Mouse (Mus musculus): ENCODE measurements around the gene Vmn1r116. TPM values are rescaled to one million over a fixed set of nuclear protein-coding genes. Genes with fewer than 3 reads are reported as not detected.
"Not testable (repeated sequence)": the region's sequence is repeated elsewhere in the genome, so short reads cannot be mapped to it uniquely, and the experiment has no call there.

Vmn1r116 gene
- polyA plus RNA-seq (2016; fragmentation: Nextera tagmentation; extraction: Ambion mirVana), result not detected in 2 replicates

- WGBS, result 52% methylated on average over 3 of the region's 3 CpGs
- H3K4me3 ChIP-seq; H3K4me1 ChIP-seq; H3K36me3 ChIP-seq; H3K27me3 ChIP-seq (ENCODE audit: insufficient read depth, poor library complexity, severe bottlenecking); H3K9me3 ChIP-seq; H3K27ac ChIP-seq; DNase-seq (ENCODE audit: low spot score): not testable (repeated sequence)
Observed at GRCm38 (mm10) chr7:20871956-20872355, at the start of gene Vmn1r116. Vmn1r116 (plus strand) TSS chr7:20872256.

GRCm38 (mm10) chr7:20844885-20845284, 27.2 kb upstream of the Vmn1r116 start, which contains the start of gene Vmn1r115:
Vmn1r115 (minus strand) TSS chr7:20844985.
- not testable (repeated sequence) for H3K27me3 ChIP-seq (ENCODE audit: insufficient read depth, poor library complexity, severe bottlenecking); H3K4me1 ChIP-seq; DNase-seq (ENCODE audit: low spot score); H3K4me3 ChIP-seq; H3K36me3 ChIP-seq; H3K9me3 ChIP-seq; H3K27ac ChIP-seq
- WGBS, result 92% methylated on average over 1 of the region's 3 CpGs

- no CpG with 5 or more reads among the region's 2 CpGs for WGBS
- H3K27ac ChIP-seq; H3K36me3 ChIP-seq; H3K9me3 ChIP-seq; DNase-seq (ENCODE audit: low spot score); H3K4me3 ChIP-seq; H3K27me3 ChIP-seq (ENCODE audit: insufficient read depth, poor library complexity, severe bottlenecking); H3K4me1 ChIP-seq: not testable (repeated sequence)
Observed at GRCm38 (mm10) chr7:20884021-20884420, 12.0 kb downstream of the Vmn1r116 start, which contains the start of gene Vmn1r117. Vmn1r117 (minus strand) TSS chr7:20884121.

- H3K4me1 ChIP-seq; DNase-seq (ENCODE audit: low spot score); H3K36me3 ChIP-seq; H3K27ac ChIP-seq; H3K4me3 ChIP-seq; H3K9me3 ChIP-seq; H3K27me3 ChIP-seq (ENCODE audit: insufficient read depth, poor library complexity, severe bottlenecking): not testable (repeated sequence)
- no CpG with 5 or more reads among the region's 2 CpGs for WGBS
Observed at GRCm38 (mm10) chr7:20912247-20912646, 40.2 kb downstream of the Vmn1r116 start, which contains the start of gene Vmn1r118. Vmn1r118 (minus strand) TSS chr7:20912347.

Other genes starting within 250 kb of the Vmn1r116 start
- not detected in 2 replicates for gene Vmn1r107, start 203.3 kb upstream of the Vmn1r116 start, polyA plus RNA-seq (2016; fragmentation: Nextera tagmentation; extraction: Ambion mirVana)
- not detected in 2 replicates for gene Vmn1r111, start 169.0 kb upstream of the Vmn1r116 start, polyA plus RNA-seq (2016; fragmentation: Nextera tagmentation; extraction: Ambion mirVana)
- not detected in 2 replicates for gene Gm10668, start 141.6 kb upstream of the Vmn1r116 start, polyA plus RNA-seq (2016; fragmentation: Nextera tagmentation; extraction: Ambion mirVana)
- gene Vmn1r112, start 101.1 kb upstream of the Vmn1r116 start, polyA plus RNA-seq (2016; fragmentation: Nextera tagmentation; extraction: Ambion mirVana), result not detected in 2 replicates
- not detected in 2 replicates for gene Vmn1r113, start 85.0 kb upstream of the Vmn1r116 start, polyA plus RNA-seq (2016; fragmentation: Nextera tagmentation; extraction: Ambion mirVana)
- gene Vmn1r114, start 60.1 kb upstream of the Vmn1r116 start, polyA plus RNA-seq (2016; fragmentation: Nextera tagmentation; extraction: Ambion mirVana), result not detected in 2 replicates
- gene Vmn1r115, start 27.3 kb upstream of the Vmn1r116 start, polyA plus RNA-seq (2016; fragmentation: Nextera tagmentation; extraction: Ambion mirVana), result not detected in 2 replicates
- not detected in 2 replicates for gene Vmn1r117, start 11.9 kb downstream of the Vmn1r116 start, polyA plus RNA-seq (2016; fragmentation: Nextera tagmentation; extraction: Ambion mirVana)
- not detected in 2 replicates for gene Vmn1r118, start 40.1 kb downstream of the Vmn1r116 start, polyA plus RNA-seq (2016; fragmentation: Nextera tagmentation; extraction: Ambion mirVana)
- gene Vmn1r119, start 140.2 kb downstream of the Vmn1r116 start, polyA plus RNA-seq (2016; fragmentation: Nextera tagmentation; extraction: Ambion mirVana), result not detected in 2 replicates
- not detected in 2 replicates for gene Vmn1r120, start 181.5 kb downstream of the Vmn1r116 start, polyA plus RNA-seq (2016; fragmentation: Nextera tagmentation; extraction: Ambion mirVana)
- not detected in 2 replicates for gene Vmn1r121, start 226.3 kb downstream of the Vmn1r116 start, polyA plus RNA-seq (2016; fragmentation: Nextera tagmentation; extraction: Ambion mirVana)

Measured in heart, embryonic 10.5 days (tissue).